Mouse (Mus musculus) kidney, embryonic 15.5 days (tissue): Measurements from ENCODE around the gene Cpa4. TPM values are rescaled to one million over a fixed set of nuclear protein-coding genes. Genes with fewer than 3 reads are reported as not detected.

Source experiments
- ATAC-seq: fragments of 200-750 bp; cut with Nextera tagmentation; replicated peaks from 2 replicates; pipeline ENCODE4 v1.8.0; 2017; ENCODE audit warnings: moderate TSS enrichment; ENCODE audit not compliant: low FRiP score
- H3K27ac ChIP-seq: fragments of 300-500 bp; sonication (generic); 2 replicates; pipeline ENCODE4 v1.5.1; 2015; ENCODE audit warnings: mild to moderate bottlenecking, inconsistent platforms
- H3K27me3 ChIP-seq: fragments of 300-500 bp; sonication (generic); 2 replicates; pipeline ENCODE4 v1.6.1; 2015; ENCODE audit warnings: inconsistent platforms
- H3K36me3 ChIP-seq: fragments of 300-500 bp; sonication (generic); 2 replicates; pipeline ENCODE4 v1.6.1; 2015; ENCODE audit warnings: inconsistent platforms
- H3K4me1 ChIP-seq: fragments of 300-500 bp; sonication (generic); 2 replicates; pipeline ENCODE4 v1.6.1; 2015; ENCODE audit warnings: inconsistent platforms
- H3K4me2 ChIP-seq: fragments of 300-500 bp; sonication (generic); 2 replicates; pipeline ENCODE4 v1.6.1; 2015; ENCODE audit warnings: moderate library complexity, mild to moderate bottlenecking, inconsistent platforms
- H3K4me3 ChIP-seq: fragments of 300-500 bp; sonication (generic); replicated peaks from 2 replicates; pipeline ENCODE4 v1.5.1; 2015; ENCODE audit warnings: mild to moderate bottlenecking, inconsistent platforms
- H3K9ac ChIP-seq: fragments of 300-500 bp; sonication (generic); 2 replicates; pipeline ENCODE4 v1.6.1; 2015; ENCODE audit warnings: mild to moderate bottlenecking, inconsistent platforms
- H3K9me3 ChIP-seq: fragments of 300-500 bp; sonication (generic); replicated peaks from 2 replicates; pipeline ENCODE4 v1.6.1; 2016; ENCODE audit warnings: inconsistent platforms
- whole genome bisulfite sequencing: fragments of 180-500 bp; shearing (Covaris S2); methylation state at CpG from one replicate; pipeline ENCODE4 v1.1.7; 2015; ENCODE audit warnings: mixed read lengths; 5-methylcytosine and 5-hydroxymethylcytosine counted together
- polyA plus RNA-seq: library from polyadenylated mRNA; unstranded; fragments of >200 nt; fragmentation: Nextera tagmentation; extraction: Ambion mirVana; gene quantifications from 2 replicates; pipeline ENCODE4 v1.2.1, GENCODE M21; 2015

The Cpa4 gene
- polyA plus RNA-seq, 1 experiment from 2014 or later, result 0.18 TPM

DNA sequence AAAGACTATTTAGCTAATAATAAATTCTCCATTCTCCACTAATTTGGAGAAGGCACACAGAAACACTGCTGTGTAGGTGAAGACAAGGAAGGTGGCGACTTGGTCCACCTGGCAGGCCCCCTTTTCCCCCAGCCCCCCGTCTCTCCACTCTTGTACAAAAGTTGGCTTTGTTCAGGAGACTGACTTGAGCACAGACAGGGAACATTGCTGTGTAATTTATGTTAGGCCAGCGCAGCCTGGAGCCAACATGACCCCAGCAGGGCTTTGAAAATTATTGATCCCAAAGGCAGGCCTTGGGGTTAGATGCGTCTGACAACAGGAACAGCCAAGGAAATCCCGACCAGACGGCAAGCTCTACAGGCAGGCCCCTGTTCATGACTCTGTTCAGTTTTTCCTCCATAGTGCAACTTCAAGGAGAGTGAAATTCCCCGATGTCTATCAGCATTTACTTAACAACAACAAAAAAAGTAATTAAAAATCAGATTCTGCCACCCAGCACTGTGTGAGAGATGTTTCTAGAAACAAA, 36.2 kb downstream of the Cpa4 start:
- Histone ChIP-seq H3K27me3 (no peaks in the 10 kb centered on the region), H3K9ac (no peak overlapping the region), H3K27ac (no peak overlapping the region), H3K4me2 (no peak overlapping the region), H3K36me3 (no peaks in the 10 kb centered on the region), H3K4me1 (peaks cover 40% of the 10 kb centered on the region), H3K9me3 (no peaks in the 10 kb centered on the region), H3K4me3 (no peak overlapping the region)
- 40% methylated on average over 7 of the region's 7 CpGs for WGBS
- no peak for ATAC-seq

GRCm38 (mm10) chr6:30605111-30605510, 36.9 kb downstream of the Cpa4 start:
- 74% methylated on average over 4 of the region's 4 CpGs for WGBS
- Histone ChIP-seq H3K27ac (peak overlapping the region; percentile 37; the same call in 1 of the 2 replicates), H3K36me3 (no peaks in the 10 kb centered on the region), H3K4me1 (peaks cover 33% of the 10 kb centered on the region), H3K27me3 (no peaks in the 10 kb centered on the region), H3K4me3 (no peak overlapping the region), H3K9ac (no peak overlapping the region), H3K4me2 (no peak overlapping the region), H3K9me3 (no peaks in the 10 kb centered on the region)
- no peak for ATAC-seq

- Histone ChIP-seq H3K4me3 (no peak overlapping the region), H3K9me3 (no peaks in the 10 kb centered on the region), H3K4me2 (no peak overlapping the region), H3K27me3 (no peaks in the 10 kb centered on the region), H3K4me1 (peaks cover 27% of the 10 kb centered on the region), H3K27ac (peak overlapping the region; percentile 37; the same call in 1 of the 2 replicates), H3K9ac (no peak overlapping the region), H3K36me3 (no peaks in the 10 kb centered on the region)
- 74% methylated on average over 5 of the region's 5 CpGs for WGBS
- ATAC-seq, result no peak
These were observed 37.5 kb downstream of the Cpa4 start for GRCm38 (mm10) chr6:30605672-30606071.

DNA sequence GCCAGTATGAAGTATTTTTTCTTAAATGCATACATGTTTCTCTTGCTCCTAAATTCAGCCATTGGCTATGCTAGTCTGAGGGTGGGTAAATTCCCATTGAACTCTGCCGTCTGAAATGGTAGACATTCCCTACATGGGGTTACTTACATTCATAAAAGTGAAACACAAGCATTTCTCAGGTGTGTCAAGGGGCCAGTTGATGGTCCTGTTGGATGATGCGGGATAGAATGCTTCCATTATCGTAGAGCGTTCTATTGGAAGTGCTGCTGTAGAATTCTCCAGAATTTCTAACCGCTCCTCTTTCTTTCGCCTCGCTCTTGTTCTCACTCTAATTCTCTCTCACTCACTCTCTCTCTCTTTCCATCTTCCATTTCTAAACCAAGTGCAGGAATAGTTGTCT, 42.5 kb downstream of the Cpa4 start, which contains the start of gene Cpa5:
TSS of gene Cpa5 (plus strand) at position 301 of the 400 bp plus-strand sequence.
- Histone ChIP-seq H3K9me3 (no peaks in the 10 kb centered on the region), H3K9ac (no peak within 1 kb of the TSS), H3K4me1 (peaks cover 13% of the 10 kb centered on the region), H3K4me3 (no peak within 1 kb of the TSS), H3K27ac (no peak within 1 kb of the TSS), H3K36me3 (no peaks in the 10 kb centered on the region), H3K4me2 (no peak within 1 kb of the TSS), H3K27me3 (no peaks in the 10 kb centered on the region)
- no peak for ATAC-seq
- 93% methylated on average over 7 of the region's 7 CpGs for WGBS

DNA sequence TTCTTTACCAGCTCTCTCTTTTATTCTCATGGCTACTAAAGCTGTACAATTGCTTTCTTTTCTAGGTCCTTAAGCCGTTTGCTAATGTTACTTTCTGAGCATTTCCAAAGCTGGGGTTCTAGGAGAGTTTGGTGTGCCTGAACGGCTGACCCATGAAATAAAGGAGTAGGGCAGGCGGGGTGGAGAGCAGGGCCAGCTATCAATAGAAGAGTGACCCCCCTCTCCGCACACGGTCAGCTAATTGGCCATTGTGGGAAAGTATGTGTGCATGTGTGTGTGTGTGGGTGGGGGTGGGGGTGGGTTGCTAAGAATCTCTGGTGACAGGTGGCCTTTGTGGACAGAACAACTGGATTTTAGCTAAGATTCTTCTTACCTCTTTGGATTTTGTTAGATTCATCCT, 43.0 kb downstream of the Cpa4 start:
- H3K9ac ChIP-seq, result no peak overlapping the region
- ATAC-seq, result no peak
- no peaks in the 10 kb centered on the region for H3K27me3 ChIP-seq
- H3K36me3 ChIP-seq, result no peaks in the 10 kb centered on the region
- no peak overlapping the region for H3K4me3 ChIP-seq
- H3K4me2 ChIP-seq, result no peak overlapping the region
- H3K27ac ChIP-seq, result no peak overlapping the region
- no peaks in the 10 kb centered on the region for H3K9me3 ChIP-seq
- H3K4me1 ChIP-seq, result peaks cover 14% of the 10 kb centered on the region
- 63% methylated on average over 5 of the region's 5 CpGs for WGBS

DNA sequence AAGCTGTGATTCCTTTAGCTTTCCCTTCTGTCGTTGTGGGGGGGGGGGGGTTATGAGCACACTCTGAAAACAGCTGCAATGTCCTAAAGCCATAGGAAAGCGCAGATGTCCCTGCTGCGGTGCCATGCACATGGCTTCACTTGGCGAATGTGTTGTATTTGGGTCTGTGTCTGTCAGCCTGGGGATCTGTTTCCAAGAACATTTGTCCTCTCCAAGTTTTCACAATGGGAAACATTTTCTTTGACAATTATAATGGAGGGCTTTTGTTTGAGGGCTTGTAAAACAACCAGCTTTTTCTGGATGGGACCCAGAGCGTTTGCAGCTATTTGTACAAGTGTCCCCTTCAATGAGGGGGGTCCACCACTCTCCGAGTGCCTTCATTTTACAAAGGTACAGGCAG, 46.1 kb downstream of the Cpa4 start:
- no peak for ATAC-seq
- WGBS, result 80% methylated on average over 6 of the region's 6 CpGs
- H3K27me3 ChIP-seq, result no peaks in the 10 kb centered on the region
- no peaks in the 10 kb centered on the region for H3K9me3 ChIP-seq
- H3K36me3 ChIP-seq, result no peaks in the 10 kb centered on the region
- no peak overlapping the region for H3K9ac ChIP-seq
- H3K4me1 ChIP-seq, result peaks cover 37% of the 10 kb centered on the region
- no peak overlapping the region for H3K27ac ChIP-seq
- H3K4me3 ChIP-seq, result no peak overlapping the region
- H3K4me2 ChIP-seq, result no peak overlapping the region

GRCm38 (mm10) chr6:30615741-30616140, 47.6 kb downstream of the Cpa4 start:
- Histone ChIP-seq H3K27ac (peak overlapping the region; percentile 23; the same call in 1 of the 2 replicates), H3K9ac (no peak overlapping the region)

GRCm38 (mm10) chr6:30616491-30616941, 48.3 kb downstream of the Cpa4 start:
- no peak overlapping the region for H3K4me3 ChIP-seq
- H3K36me3 ChIP-seq, result no peaks in the 10 kb centered on the region
- H3K27ac ChIP-seq, result peak overlapping the region; percentile 78
- H3K4me2 ChIP-seq, result peak overlapping the region; percentile 53
- no peaks in the 10 kb centered on the region for H3K27me3 ChIP-seq
- peaks cover 37% of the 10 kb centered on the region for H3K4me1 ChIP-seq
- 10% methylated on average over 8 of the region's 8 CpGs for WGBS
- ATAC-seq, result no peak
- no peaks in the 10 kb centered on the region for H3K9me3 ChIP-seq
- no peak overlapping the region for H3K9ac ChIP-seq

More at GRCm38 (mm10) chr6:30615741-30616140, 47.6 kb downstream of the Cpa4 start:
- no peak for ATAC-seq
- Histone ChIP-seq H3K27me3 (no peaks in the 10 kb centered on the region), H3K4me2 (no peak overlapping the region), H3K9me3 (no peaks in the 10 kb centered on the region), H3K36me3 (no peaks in the 10 kb centered on the region), H3K4me3 (no peak overlapping the region), H3K4me1 (peaks cover 37% of the 10 kb centered on the region)
- 36% methylated on average over 4 of the region's 4 CpGs for WGBS

DNA sequence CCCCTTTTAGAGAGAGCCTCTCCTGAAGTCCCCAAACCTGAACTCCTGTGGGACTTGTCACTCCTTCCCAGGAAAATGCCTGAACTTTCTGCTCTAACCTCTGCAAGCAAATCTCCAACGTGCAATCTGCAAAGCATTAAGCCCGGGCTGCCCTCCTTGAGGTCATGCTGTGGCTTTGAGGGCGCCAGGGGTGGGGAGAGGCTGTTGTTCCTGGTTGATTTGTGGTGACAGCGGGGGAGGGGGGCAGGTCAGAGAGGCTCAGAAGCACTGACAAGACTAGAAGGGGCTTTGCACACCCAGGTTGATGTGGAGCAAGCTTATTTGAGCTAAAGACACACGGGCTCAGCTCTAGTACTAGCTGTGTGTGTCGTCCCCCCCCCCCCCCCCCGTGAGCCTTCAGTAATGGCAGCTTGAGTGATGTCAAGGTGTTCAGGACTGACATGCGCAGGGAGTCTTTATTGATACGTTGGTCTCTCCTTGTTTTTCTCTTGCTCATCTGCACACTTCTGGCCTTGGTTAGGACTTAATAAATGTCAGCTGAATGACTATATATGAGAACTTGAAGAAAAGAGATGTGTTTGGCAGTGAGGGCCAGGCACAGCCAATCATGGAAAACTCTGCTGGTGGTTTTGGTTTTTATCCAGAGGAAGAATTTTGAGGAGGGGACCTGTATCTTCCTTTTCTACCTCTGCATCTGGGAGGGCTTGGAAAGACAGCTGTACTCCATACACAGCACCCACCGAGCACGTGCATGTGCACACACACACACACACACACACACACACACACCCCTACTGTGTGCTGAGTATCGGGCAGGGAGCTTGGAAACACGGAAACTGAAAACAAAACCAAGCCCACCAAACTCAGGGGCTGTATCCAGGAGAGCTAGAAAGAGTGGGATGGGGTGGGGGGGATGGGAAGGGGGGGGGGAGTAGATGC, 49.1 kb downstream of the Cpa4 start:
- no peaks in the 10 kb centered on the region for H3K36me3 ChIP-seq
- H3K9me3 ChIP-seq, result no peaks in the 10 kb centered on the region
- H3K27me3 ChIP-seq, result no peaks in the 10 kb centered on the region
- WGBS, result 9% methylated on average over 13 of the region's 13 CpGs
- H3K4me1 ChIP-seq, result peaks cover 37% of the 10 kb centered on the region
- ATAC-seq, result peak; percentile 55
- H3K4me3 ChIP-seq, result peak overlapping the region; percentile 19
- H3K27ac ChIP-seq, result peak overlapping the region; percentile 78
- H3K4me2 ChIP-seq, result peak overlapping the region; percentile 53
- no peak overlapping the region for H3K9ac ChIP-seq

GRCm38 (mm10) chr6:30617959-30618590, 49.9 kb downstream of the Cpa4 start:
- peaks cover 37% of the 10 kb centered on the region for H3K4me1 ChIP-seq
- no peak overlapping the region for H3K9ac ChIP-seq
- no peaks in the 10 kb centered on the region for H3K36me3 ChIP-seq
- no peaks in the 10 kb centered on the region for H3K9me3 ChIP-seq
- peak overlapping the region; percentile 19 for H3K4me3 ChIP-seq
- ATAC-seq, result peak; percentile 77
- peak overlapping the region; percentile 53 for H3K4me2 ChIP-seq
- H3K27me3 ChIP-seq, result no peaks in the 10 kb centered on the region
- H3K27ac ChIP-seq, result peak overlapping the region; percentile 78
- 19% methylated on average over 18 of the region's 18 CpGs for WGBS

- Histone ChIP-seq H3K4me3 (no peak overlapping the region), H3K27me3 (no peaks in the 10 kb centered on the region), H3K27ac (peak overlapping the region; percentile 60; the same call in 1 of the 2 replicates), H3K9ac (no peak overlapping the region), H3K36me3 (no peaks in the 10 kb centered on the region), H3K4me1 (peaks cover 37% of the 10 kb centered on the region), H3K4me2 (0 out of 2 replicates have a peak overlapping the region, but pooled peaks have one; percentile 3), H3K9me3 (no peaks in the 10 kb centered on the region)
- no peak for ATAC-seq
- WGBS, result 43% methylated on average over 6 of the region's 6 CpGs
These were observed 50.6 kb downstream of the Cpa4 start for GRCm38 (mm10) chr6:30618735-30619134.

DNA sequence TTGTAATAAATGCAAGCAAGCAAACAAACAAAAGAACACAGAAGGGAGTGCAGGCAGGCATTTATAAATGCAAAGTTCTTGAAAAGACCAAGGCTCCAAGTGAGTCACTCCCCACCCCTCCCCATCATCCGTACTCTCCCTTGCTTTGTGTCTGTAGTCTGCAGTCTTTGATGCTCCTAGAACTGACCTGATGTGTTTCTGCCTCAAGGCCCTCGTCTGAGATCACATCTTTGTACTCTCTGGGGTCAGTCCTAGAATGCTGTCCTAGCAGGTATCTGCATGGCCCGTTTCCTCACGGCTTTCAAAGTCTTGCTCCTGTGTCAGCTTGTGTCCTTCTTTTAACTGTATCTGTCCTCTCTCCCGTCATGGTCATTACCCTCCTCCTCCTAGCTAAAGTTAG, 51.4 kb downstream of the Cpa4 start:
- no peaks in the 10 kb centered on the region for H3K36me3 ChIP-seq
- no peaks in the 10 kb centered on the region for H3K27me3 ChIP-seq
- H3K9ac ChIP-seq, result no peak overlapping the region
- no peak overlapping the region for H3K27ac ChIP-seq
- no peaks in the 10 kb centered on the region for H3K9me3 ChIP-seq
- no peak overlapping the region for H3K4me3 ChIP-seq
- no peak overlapping the region for H3K4me2 ChIP-seq
- no peak for ATAC-seq
- 81% methylated on average over 5 of the region's 5 CpGs for WGBS
- peaks cover 37% of the 10 kb centered on the region for H3K4me1 ChIP-seq
